Mouse (Mus musculus): ENCODE data around the gene Gm21188. TPM values are rescaled to one million over a fixed set of nuclear protein-coding genes. Genes with fewer than 3 reads are reported as not detected.

Gm21188 gene
- polyA plus RNA-seq, 1 experiment from 2014 or later: not detected

Other genes with a start within 250 kb of the Gm21188 start
- not detected in 2 replicates for gene AF067063, start 222.0 kb downstream of the Gm21188 start, polyA plus RNA-seq (2015; fragmentation: Nextera tagmentation; extraction: Ambion mirVana)
- gene D13Ertd608e, start 216.2 kb downstream of the Gm21188 start, polyA plus RNA-seq (2015; fragmentation: Nextera tagmentation; extraction: Ambion mirVana): not detected in 2 replicates
- not detected in 2 replicates for gene Tcstv1, start 157.4 kb downstream of the Gm21188 start, polyA plus RNA-seq (2015; fragmentation: Nextera tagmentation; extraction: Ambion mirVana)
- not detected in 2 replicates for gene Gm21761, start 122.9 kb downstream of the Gm21188 start, polyA plus RNA-seq (2015; fragmentation: Nextera tagmentation; extraction: Ambion mirVana)
- not detected in 2 replicates for gene B020031M17Rik, start 101.4 kb downstream of the Gm21188 start, polyA plus RNA-seq (2015; fragmentation: Nextera tagmentation; extraction: Ambion mirVana)
- gene Gm36079, start 25.2 kb downstream of the Gm21188 start, polyA plus RNA-seq (2015; fragmentation: Nextera tagmentation; extraction: Ambion mirVana): not detected in 2 replicates
- not detected in 2 replicates for gene Gm20767, start 88.1 kb upstream of the Gm21188 start, polyA plus RNA-seq (2015; fragmentation: Nextera tagmentation; extraction: Ambion mirVana)
- not detected in 2 replicates for gene Gm21818, start 120.2 kb upstream of the Gm21188 start, polyA plus RNA-seq (2015; fragmentation: Nextera tagmentation; extraction: Ambion mirVana)
- not detected in 2 replicates for gene Gm21762, start 163.8 kb upstream of the Gm21188 start, polyA plus RNA-seq (2015; fragmentation: Nextera tagmentation; extraction: Ambion mirVana)
- gene Gm21731, start 186.9 kb upstream of the Gm21188 start, polyA plus RNA-seq (2015; fragmentation: Nextera tagmentation; extraction: Ambion mirVana): not detected in 2 replicates
- not detected in 2 replicates for gene AF067061, start 210.9 kb upstream of the Gm21188 start, polyA plus RNA-seq (2015; fragmentation: Nextera tagmentation; extraction: Ambion mirVana)
- 0.10 and 1.1 TPM in 2 replicates for gene BC147527, start 248.2 kb upstream of the Gm21188 start, polyA plus RNA-seq (2015; fragmentation: Nextera tagmentation; extraction: Ambion mirVana)